Mouse (Mus musculus) ovary, postnatal 10 days (tissue): ENCODE results near the gene Phf11c.
A peak's percentile ranks its signal among the peaks of the same experiment; 100 is the strongest.
"Not testable (repeated sequence)": the region's sequence is repeated elsewhere in the genome, so short reads cannot be mapped to it uniquely, and the experiment has no call there.

ENCODE experiments used
- DNase-seq: peaks from one replicate; pipeline ENCODE4 v3.0.0; 2022; ENCODE audit warnings: low spot score

Phf11c gene

GRCm38 (mm10) chr14:59395281-59395680, at the start of gene Phf11c:
Gene Phf11c (minus strand): TSS chr14:59395381.
- DNase-seq: no peak

- no peak for DNase-seq
These were observed 46.3 kb upstream of the Phf11c start for GRCm38 (mm10) chr14:59441472-59441805.

DNA sequence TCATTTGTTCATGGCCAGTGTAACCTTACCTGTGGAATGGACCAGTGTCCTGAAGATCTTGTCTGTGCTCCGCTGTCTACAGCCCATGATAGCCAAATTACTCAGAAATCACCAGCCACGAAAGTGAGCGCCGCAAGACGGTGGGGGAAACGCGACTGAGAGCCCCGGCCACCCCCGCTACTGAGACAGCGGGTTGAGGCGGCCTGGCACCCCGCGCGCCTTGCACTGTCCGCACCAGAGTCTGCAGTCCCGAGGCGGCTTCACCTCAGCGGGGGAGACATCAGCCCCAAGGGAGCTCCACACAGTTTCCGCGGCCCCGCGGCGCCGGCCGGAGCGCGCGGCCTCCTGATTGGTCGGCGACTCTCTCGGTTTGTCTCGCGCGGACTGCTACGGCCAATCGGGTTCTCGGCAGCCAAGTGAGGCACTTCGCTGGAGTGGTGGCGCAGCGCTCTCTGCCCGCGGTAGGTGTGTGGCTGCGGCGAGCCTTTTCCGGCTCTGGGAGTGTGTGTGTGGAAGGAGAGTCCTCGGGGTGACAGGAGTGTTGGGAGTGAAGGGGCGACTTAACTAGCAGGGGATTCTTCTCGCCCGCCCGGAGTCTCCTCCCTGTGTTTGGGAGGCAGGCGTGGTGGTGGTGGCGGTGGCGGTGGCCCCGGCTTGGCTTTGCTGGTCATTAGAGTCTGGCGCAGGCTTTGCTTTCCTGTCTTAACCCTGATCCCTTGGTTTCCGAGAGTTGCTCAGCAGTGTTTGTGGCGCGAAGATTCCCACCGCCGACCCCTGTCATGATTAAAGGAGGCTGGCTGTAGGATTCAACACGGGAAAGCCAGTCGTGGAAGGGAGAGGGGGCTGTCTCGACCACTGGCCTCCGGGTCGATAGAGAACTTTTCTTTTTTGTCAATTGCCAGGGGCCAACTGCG, 45.6 kb upstream of the Phf11c start, which contains the start of the genes Setdb2 and Cab39l:
Gene Setdb2, minus strand, starts transcription at position 327 of the 914 bp plus-strand sequence.
Gene Cab39l, plus strand, starts transcription at position 415 of the 914 bp plus-strand sequence.
- peak; percentile 82 for DNase-seq

DNA sequence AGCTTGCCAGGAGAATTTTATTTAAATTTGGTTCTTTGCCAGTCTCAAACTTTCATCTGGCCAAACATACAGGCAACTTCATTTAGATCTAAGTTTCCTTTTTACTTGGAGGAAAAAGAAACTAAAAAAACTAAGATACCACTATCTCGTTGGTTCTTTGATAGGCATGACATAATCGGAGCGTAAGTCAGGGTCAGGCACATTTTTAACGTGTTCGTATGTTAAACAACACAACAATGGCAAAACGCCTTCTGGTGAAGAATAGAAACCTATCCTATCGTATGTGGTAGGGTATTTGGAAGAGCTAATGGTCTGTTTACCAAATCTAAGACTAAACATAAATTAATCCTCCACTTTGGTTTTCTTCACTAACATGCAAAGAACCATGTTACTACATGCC, 44.9 kb upstream of the Phf11c start:
- no peak for DNase-seq

DNA sequence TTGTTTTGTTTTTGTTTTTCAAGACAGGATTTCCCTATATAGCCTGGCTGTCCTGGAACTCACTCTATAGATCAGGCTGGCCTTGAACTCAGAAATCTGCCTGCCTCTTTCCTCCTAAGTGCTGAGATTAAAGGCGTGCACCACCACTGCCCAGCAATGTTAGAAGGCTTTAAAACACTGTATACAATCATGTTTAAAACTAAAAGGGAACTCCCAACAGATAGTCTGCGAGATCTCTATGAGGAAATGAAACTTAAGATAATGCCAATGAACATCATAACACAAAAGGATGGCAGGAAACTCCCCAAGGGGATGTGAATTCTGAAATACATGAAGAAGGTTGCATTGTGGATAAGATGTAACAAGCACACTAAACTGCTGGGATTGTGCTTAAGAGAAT, 43.3 kb upstream of the Phf11c start:
- no peak for DNase-seq

DNA sequence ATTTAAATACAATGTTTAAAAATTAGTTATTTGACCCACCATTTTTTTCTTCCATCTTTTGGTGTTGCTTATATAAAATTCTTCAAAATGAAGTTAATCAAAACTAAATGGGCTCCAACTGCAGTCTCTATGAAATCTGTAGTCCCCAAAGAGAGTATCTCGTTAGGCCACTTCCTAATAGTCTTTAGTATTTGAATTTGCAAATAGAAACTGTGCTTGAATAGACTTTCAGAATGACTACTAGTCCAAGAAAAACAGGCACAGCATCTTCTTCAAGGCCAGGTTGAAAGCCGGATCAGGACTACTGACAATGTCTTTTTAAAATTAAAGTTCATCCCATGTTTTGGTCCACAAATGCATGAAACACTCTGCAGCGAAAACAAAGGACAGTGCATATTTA, 42.2 kb upstream of the Phf11c start:
- DNase-seq: no peak

GRCm38 (mm10) chr14:59435206-59435605, 40.0 kb upstream of the Phf11c start:
- no peak for DNase-seq

GRCm38 (mm10) chr14:59433902-59434301, 38.7 kb upstream of the Phf11c start:
- DNase-seq: no peak

DNA sequence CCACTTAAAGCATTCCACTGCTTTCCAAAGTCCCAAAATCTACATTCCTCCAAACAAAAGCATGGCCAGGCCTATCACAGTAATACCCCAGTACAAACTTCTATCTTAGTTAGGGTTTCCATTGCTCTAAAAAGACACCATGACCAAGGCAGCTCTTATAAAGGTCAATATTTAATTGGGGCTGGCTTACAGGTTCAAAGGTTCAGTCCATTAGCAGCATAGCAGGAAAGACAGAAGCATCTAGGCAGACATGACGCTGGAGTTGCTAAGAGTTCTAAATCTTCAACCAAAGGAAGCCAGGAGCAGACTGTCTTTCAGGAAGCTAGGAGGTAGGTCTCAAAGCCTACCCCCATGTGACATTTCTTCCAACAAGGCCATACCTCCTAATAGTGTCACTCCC, 35.4 kb upstream of the Phf11c start:
- no peak for DNase-seq

DNA sequence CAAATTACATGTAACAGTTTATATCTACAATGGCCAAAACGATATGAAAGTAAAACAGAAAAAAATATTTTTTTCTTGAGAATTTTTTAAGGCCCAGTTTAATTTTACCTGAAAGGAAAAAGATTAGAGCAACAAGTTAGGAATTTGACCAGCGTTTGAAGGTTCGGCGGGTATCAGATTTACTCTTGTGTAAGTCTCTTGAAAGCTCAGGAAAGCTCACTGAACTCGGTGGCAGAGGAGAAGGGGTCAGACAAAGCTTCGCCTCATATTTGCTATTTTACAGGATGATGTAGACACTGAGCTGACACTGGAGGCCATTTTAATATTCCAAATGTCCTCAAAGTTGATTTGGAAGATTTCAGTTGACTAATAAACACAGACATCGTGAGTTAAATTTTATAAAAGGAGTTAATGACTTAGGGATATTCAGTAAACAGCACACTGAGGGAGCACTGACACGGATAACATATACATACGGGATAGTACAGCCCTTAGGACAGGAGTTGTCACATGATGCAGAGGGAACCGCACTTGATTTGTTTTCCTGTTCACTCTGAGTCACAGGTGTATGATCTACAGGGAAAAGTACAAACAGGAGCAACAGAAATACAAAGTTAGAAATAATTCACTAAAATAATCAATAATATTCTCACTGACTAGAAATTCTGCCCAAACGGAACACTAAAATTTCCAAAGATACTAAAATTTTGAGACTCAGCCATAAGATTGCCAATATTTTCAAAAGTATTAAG, 27.9 kb upstream of the Phf11c start:
- no peak for DNase-seq

GRCm38 (mm10) chr14:59418171-59418570, 23.0 kb upstream of the Phf11c start:
- no peak for DNase-seq

GRCm38 (mm10) chr14:59414979-59415378, 19.8 kb upstream of the Phf11c start:
- DNase-seq: not testable (repeated sequence)

- no peak for DNase-seq
These were observed 1.8 kb upstream of the Phf11c start for GRCm38 (mm10) chr14:59396999-59397398.

DNA sequence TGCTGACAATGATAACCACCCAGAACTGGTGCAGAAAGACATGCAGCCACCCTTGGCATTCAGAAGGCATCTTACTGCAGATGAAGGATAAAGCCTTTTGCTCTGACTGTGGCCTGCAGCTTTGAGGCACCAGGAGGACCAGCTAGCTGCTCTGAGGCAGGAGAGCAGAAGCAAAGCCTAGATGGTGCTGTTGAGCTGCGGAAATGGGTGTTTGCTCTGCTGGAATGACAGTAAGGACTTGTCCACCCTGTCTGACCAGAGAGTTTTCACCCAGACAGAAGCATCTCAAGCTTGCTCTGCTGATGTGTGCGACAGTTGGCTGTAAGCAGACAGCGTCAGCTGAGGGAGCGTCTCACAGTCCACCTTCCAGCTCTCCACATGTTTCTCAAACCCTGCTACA, 5.0 kb downstream of the Phf11c start:
- not testable (repeated sequence) for DNase-seq

DNA sequence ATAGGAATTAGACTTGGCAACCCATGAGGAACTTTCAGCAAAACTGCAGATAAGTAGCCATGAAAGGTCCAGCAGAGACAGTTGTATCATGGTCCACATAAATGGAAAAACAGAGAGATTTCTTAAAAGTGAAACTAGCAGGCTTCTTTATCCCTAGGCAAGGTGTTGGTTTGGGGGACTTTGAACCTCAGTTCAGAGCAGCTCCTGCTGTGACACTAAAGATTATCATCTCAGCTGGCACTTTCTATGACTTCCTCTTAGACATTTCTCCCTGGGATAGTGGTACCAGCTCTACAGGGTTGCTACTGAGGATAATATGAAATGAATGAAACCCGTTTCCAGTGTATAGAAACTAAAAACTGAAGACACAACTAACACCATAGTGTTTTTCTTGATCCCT, 5.6 kb downstream of the Phf11c start:
- DNase-seq: no peak

- no peak for DNase-seq
These were observed 24.7 kb downstream of the Phf11c start for GRCm38 (mm10) chr14:59370348-59371068.

DNA sequence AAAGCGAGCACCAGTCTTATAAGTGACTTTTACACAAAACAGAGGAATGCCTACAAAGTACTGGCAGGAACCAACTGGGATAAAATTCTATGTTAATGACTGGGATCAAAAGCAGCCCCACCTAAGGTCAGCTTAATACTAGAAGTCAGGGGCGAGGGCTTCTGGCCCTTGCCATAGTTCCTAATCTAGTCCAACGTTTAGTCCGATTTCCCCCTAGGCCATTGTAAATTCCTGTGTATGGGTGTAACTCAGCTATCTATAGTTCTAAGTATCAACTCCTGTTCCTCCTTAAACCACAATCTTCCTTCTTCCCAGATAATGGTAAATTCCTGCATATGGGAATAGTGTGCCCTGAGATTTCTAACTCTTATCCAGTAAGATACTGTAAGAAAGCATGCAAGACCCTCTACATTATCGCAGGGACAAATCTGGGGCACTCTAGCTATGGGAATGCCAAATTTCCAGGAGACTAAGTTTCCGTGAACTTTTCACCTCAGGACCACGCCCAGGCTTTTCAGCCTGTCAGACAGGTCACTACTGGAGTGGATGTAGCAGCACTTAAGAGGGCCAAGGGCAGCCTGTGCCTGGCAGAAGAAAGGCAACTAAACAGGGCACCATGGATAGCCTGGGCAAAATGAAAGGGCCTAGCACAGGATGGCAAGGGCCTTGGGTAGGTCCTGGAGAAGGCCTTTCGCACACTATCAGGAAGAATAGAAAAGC, 28.6 kb downstream of the Phf11c start:
- DNase-seq: no peak

DNA sequence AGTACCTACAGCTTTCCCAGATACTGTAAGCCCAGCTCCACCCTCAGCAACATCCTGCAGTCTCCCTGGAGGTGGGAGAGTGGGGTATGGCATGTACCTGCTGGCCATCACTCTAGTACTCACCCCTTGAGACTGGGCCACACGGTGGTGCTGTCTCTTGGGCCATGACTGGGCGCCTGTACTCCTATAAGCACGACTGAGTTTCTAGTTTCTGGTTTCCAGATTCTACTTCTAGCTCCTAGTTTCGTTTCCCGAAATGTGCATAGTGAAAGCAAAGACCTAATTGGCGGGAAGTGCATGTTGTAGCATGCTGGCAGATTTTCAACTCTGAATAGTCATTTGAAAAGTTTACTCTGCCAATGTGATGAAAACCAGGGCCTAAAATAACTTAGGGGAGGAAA, 29.9 kb downstream of the Phf11c start, which contains the start of gene Phf11d:
Gene Phf11d, minus strand, starts transcription at position 227 of the 401 bp plus-strand sequence.
- peak; percentile 10 for DNase-seq

DNA sequence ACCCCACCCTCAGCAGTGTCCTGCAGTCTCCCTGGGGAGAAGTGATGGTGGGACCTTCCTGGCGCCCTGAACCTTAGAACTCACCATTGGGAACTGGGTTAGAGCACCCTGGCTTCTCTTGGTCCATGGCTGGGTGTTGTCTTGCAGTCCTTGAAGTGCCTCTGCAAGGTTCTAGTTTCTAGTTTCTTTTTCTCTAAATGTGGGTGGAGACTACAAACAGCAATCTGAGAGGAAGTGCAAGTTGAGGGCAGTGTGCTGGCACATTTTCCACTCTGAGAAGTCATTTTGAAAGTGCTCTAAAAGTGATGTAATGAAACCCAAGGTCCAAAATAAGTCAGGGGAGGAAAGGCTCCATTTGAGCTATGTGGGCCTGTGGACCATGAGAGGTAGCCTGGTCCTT, 54.0 kb downstream of the Phf11c start, which contains the start of gene Phf11b:
Gene Phf11b, minus strand, starts transcription at position 163 of the 400 bp plus-strand sequence.
- DNase-seq: not testable (repeated sequence)

GRCm38 (mm10) chr14:59339541-59339940, 55.6 kb downstream of the Phf11c start:
- DNase-seq: no peak

- not testable (repeated sequence) for DNase-seq
These were observed 59.1 kb downstream of the Phf11c start for GRCm38 (mm10) chr14:59336056-59336455.
